Mouse (Mus musculus): Measurements from ENCODE around the gene Rtkn. TPM values are rescaled to one million over a fixed set of nuclear protein-coding genes. Genes with fewer than 3 reads are reported as not detected.

Gene Rtkn
- polyA plus RNA-seq, 1 experiment from 2014 or later = 39.0 TPM

MicroRNAs within 50 kb of the gene (microRNA counts, 519-probe panel; counts per million panel counts)
- 188 counts per million, percentile 57 among the panel's probes with 10 or more counts for microRNA mmu-miR-3470a+mmu-miR-3470b

Small RNA genes within 50 kb of the gene (microRNA-seq; reads per million reads assigned to microRNA genes)
- not detected for gene Mir3470a

Other genes with a start within 250 kb of the Rtkn start
- 1.4 and 2.1 TPM in 2 replicates for gene Sema4f, start 195.7 kb upstream of the Rtkn start, polyA plus RNA-seq (2016; fragmentation: Nextera tagmentation; extraction: Ambion mirVana)
- 0.31 and 0.56 TPM in 2 replicates for gene M1ap, start 188.6 kb upstream of the Rtkn start, polyA plus RNA-seq (2016; fragmentation: Nextera tagmentation; extraction: Ambion mirVana)
- gene Dok1, start 102.0 kb upstream of the Rtkn start, polyA plus RNA-seq (2016; fragmentation: Nextera tagmentation; extraction: Ambion mirVana) = 11.1 and 12.2 TPM in 2 replicates
- 11.4 and 11.6 TPM in 2 replicates for gene Loxl3, start 101.3 kb upstream of the Rtkn start, polyA plus RNA-seq (2016; fragmentation: Nextera tagmentation; extraction: Ambion mirVana)
- gene Aup1, start 80.9 kb upstream of the Rtkn start, polyA plus RNA-seq (2016; fragmentation: Nextera tagmentation; extraction: Ambion mirVana) = 148 and 172 TPM in 2 replicates
- 83.5 and 90.0 TPM in 2 replicates for gene Htra2, start 80.2 kb upstream of the Rtkn start, polyA plus RNA-seq (2016; fragmentation: Nextera tagmentation; extraction: Ambion mirVana)
- gene Dqx1, start 77.6 kb upstream of the Rtkn start, polyA plus RNA-seq (2016; fragmentation: Nextera tagmentation; extraction: Ambion mirVana) = 1.8 and 2.8 TPM in 2 replicates
- 8.4 and 10.4 TPM in 2 replicates for gene Tlx2, start 65.2 kb upstream of the Rtkn start, polyA plus RNA-seq (2016; fragmentation: Nextera tagmentation; extraction: Ambion mirVana)
- gene Pcgf1, start 57.6 kb upstream of the Rtkn start, polyA plus RNA-seq (2016; fragmentation: Nextera tagmentation; extraction: Ambion mirVana) = 45.7 and 49.5 TPM in 2 replicates
- 0.45 and 0.59 TPM in 2 replicates for gene Lbx2, start 49.1 kb upstream of the Rtkn start, polyA plus RNA-seq (2016; fragmentation: Nextera tagmentation; extraction: Ambion mirVana)
- 2.4 and 2.8 TPM in 2 replicates for gene Ccdc142, start 33.9 kb upstream of the Rtkn start, polyA plus RNA-seq (2016; fragmentation: Nextera tagmentation; extraction: Ambion mirVana)
- gene Gm42688, start 33.8 kb upstream of the Rtkn start, polyA plus RNA-seq (2016; fragmentation: Nextera tagmentation; extraction: Ambion mirVana) = 1.8 and 2.1 TPM in 2 replicates
- gene Mrpl53, start 26.4 kb upstream of the Rtkn start, polyA plus RNA-seq (2016; fragmentation: Nextera tagmentation; extraction: Ambion mirVana) = 144 and 145 TPM in 2 replicates
- 41.0 and 44.1 TPM in 2 replicates for gene Mogs, start 20.0 kb upstream of the Rtkn start, polyA plus RNA-seq (2016; fragmentation: Nextera tagmentation; extraction: Ambion mirVana)
- 147 and 172 TPM in 2 replicates for gene Wbp1, start 13.9 kb upstream of the Rtkn start, polyA plus RNA-seq (2016; fragmentation: Nextera tagmentation; extraction: Ambion mirVana)
- 18.6 and 20.2 TPM in 2 replicates for gene Ino80b, start 10.0 kb upstream of the Rtkn start, polyA plus RNA-seq (2016; fragmentation: Nextera tagmentation; extraction: Ambion mirVana)
- gene Wdr54, start 20.9 kb downstream of the Rtkn start, polyA plus RNA-seq (2016; fragmentation: Nextera tagmentation; extraction: Ambion mirVana) = 10.2 and 11.2 TPM in 2 replicates
- 1.3 and 2.1 TPM in 2 replicates for gene 1700003E16Rik, start 20.9 kb downstream of the Rtkn start, polyA plus RNA-seq (2016; fragmentation: Nextera tagmentation; extraction: Ambion mirVana)
- gene Dctn1, start 30.5 kb downstream of the Rtkn start, polyA plus RNA-seq (2016; fragmentation: Nextera tagmentation; extraction: Ambion mirVana) = 112 and 116 TPM in 2 replicates
- gene Slc4a5, start 84.4 kb downstream of the Rtkn start, polyA plus RNA-seq (2016; fragmentation: Nextera tagmentation; extraction: Ambion mirVana) = 0.70 and 0.97 TPM in 2 replicates
- 62.6 and 71.5 TPM in 2 replicates for gene Mthfd2, start 190.4 kb downstream of the Rtkn start, polyA plus RNA-seq (2016; fragmentation: Nextera tagmentation; extraction: Ambion mirVana)
- gene Mob1a, start 190.6 kb downstream of the Rtkn start, polyA plus RNA-seq (2016; fragmentation: Nextera tagmentation; extraction: Ambion mirVana) = 60.2 and 62.4 TPM in 2 replicates
- 149 and 153 TPM in 2 replicates for gene Bola3, start 213.7 kb downstream of the Rtkn start, polyA plus RNA-seq (2016; fragmentation: Nextera tagmentation; extraction: Ambion mirVana)